Mouse (Mus musculus) forebrain, postnatal 0 days (tissue): ENCODE measurements around the gene Socs4. TPM values are rescaled to one million over a fixed set of nuclear protein-coding genes. Genes with fewer than 3 reads are reported as not detected.

Source experiments
- ATAC-seq: fragments of 200-750 bp; cut with Nextera tagmentation; 2 replicates; pipeline ENCODE4 v1.8.0; 2017; ENCODE audit warnings: mild to moderate bottlenecking, moderate library complexity
- DNase-seq: peaks from one replicate; pipeline ENCODE4 v3.0.0-alpha.2; 2015
- H3K27ac ChIP-seq: fragments of 300-500 bp; sonication (generic); 2 replicates; pipeline ENCODE4 v1.5.1; 2014; ENCODE audit warnings: low read depth, mild to moderate bottlenecking, antibody characterized with exemption, low read length, moderate library complexity, mixed read lengths
- H3K27me3 ChIP-seq: fragments of 300-500 bp; sonication (generic); 2 replicates; pipeline ENCODE4 v1.6.1; 2014; ENCODE audit warnings: mild to moderate bottlenecking, low read length, mixed read lengths; ENCODE audit not compliant: insufficient read depth
- H3K36me3 ChIP-seq: fragments of 300-500 bp; sonication (generic); 2 replicates; pipeline ENCODE4 v1.6.1; 2014; ENCODE audit warnings: mild to moderate bottlenecking, moderate library complexity; ENCODE audit not compliant: insufficient read depth
- H3K4me1 ChIP-seq: fragments of 300-500 bp; sonication (generic); 2 replicates; pipeline ENCODE4 v1.6.1; 2014; ENCODE audit warnings: antibody characterized with exemption; ENCODE audit not compliant: insufficient read depth
- H3K4me2 ChIP-seq: fragments of 300-500 bp; sonication (generic); 2 replicates; pipeline ENCODE4 v1.6.1; 2014; ENCODE audit warnings: low read depth, mild to moderate bottlenecking, moderate library complexity
- H3K4me3 ChIP-seq: fragments of 300-500 bp; sonication (generic); 2 replicates; pipeline ENCODE4 v1.5.1; 2014; ENCODE audit warnings: low read depth, low read length, mixed read lengths
- H3K9ac ChIP-seq: fragments of 300-500 bp; sonication (generic); 2 replicates; pipeline ENCODE4 v1.6.1; 2014; ENCODE audit warnings: mild to moderate bottlenecking
- H3K9me3 ChIP-seq: fragments of 300-500 bp; sonication (generic); 2 replicates; pipeline ENCODE4 v1.6.1; 2016; ENCODE audit warnings: low read length
- CTCF ChIP-seq: sonication (generic); IDR thresholded peaks from 2 replicates; pipeline ENCODE4 v1.5.1; 2016; ENCODE audit warnings: antibody characterized with exemption, control low read depth, low read depth
- WGBS: fragments of 180-500 bp; shearing (Covaris S2); extraction: QIAGEN DNeasy Blood & Tissue Kit; methylation state at CpG from one replicate; pipeline ENCODE4 v1.1.7; 2014; 5-methylcytosine and 5-hydroxymethylcytosine counted together
- polyA plus RNA-seq: library from polyadenylated mRNA; unstranded; fragments of >200 nt; fragmentation: Nextera tagmentation; extraction: Ambion mirVana; gene quantifications from 2 replicates; pipeline ENCODE4 v1.2.1, GENCODE M21; 2015
- total RNA-seq: library from RNA; depleted of rRNA; stranded (reverse); fragments of >200 nt; gene quantifications from 2 replicates; pipeline ENCODE4 v1.2.3, GENCODE M21; 2014; rRNA removed

Socs4 gene
- total and polyA plus RNA-seq, 2 experiments from 2014 or later: 2.4 to 8.2 TPM

DNA sequence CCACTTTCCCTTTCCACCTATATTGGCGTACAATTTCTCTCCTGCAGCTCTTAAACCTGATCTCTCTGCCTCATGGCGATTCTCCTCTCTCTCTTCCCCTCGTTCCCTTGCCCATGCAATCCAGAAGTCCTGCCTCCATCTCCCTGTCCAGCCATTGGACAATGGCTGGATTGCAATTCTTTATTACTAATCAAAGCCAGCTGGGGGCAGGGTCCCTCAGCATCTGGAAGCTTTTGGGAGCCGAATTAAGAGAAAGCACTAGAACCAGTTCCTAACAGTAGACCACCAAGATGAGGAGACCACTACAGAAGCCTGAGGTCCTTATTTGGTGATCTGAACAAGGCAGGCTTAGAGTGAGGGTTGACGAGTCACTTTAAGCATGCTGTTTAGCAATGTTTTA is 55.2 kb downstream of the Socs4 start:
- H3K4me2 ChIP-seq: no peak overlapping the region
- no peak overlapping the region for H3K4me3 ChIP-seq
- H3K9me3 ChIP-seq: no peaks in the 10 kb centered on the region
- ATAC-seq: no peak
- no peak for TF ChIP-seq CTCF
- DNase-seq: no peak
- H3K27me3 ChIP-seq: no peaks in the 10 kb centered on the region
- H3K4me1 ChIP-seq: no peaks in the 10 kb centered on the region
- no peaks in the 10 kb centered on the region for H3K36me3 ChIP-seq
- H3K9ac ChIP-seq: no peak overlapping the region
- no peak overlapping the region for H3K27ac ChIP-seq
- WGBS: 68% methylated on average over 5 of the region's 5 CpGs

DNA sequence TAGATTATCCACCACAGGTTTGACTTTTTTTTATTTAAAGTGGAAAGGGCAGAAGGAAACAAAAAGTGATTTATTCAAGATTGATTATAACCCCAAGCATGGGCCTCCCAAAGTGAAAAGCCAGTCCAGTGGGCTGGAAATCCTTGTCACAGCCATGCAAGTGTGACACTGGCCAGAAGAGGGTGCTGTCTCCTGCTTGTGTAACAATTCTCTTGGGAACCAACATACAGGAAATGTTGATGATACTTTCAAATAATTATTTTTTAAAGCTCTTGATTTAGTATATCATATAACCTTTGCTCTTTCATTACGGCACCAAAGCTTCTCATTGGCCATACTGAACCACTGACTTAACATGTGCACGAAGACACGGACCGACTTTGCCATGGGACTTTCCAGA is 58.1 kb downstream of the Socs4 start:
- TF ChIP-seq CTCF: peak; percentile 83
- no peaks in the 10 kb centered on the region for H3K36me3 ChIP-seq
- DNase-seq (peak; percentile 70), ATAC-seq (no peak)
- no peak overlapping the region for H3K4me2 ChIP-seq
- H3K9me3 ChIP-seq: no peaks in the 10 kb centered on the region
- no peaks in the 10 kb centered on the region for H3K27me3 ChIP-seq
- 89% methylated on average over 4 of the region's 4 CpGs for WGBS
- no peak overlapping the region for H3K9ac ChIP-seq
- no peak overlapping the region for H3K27ac ChIP-seq
- H3K4me1 ChIP-seq: no peaks in the 10 kb centered on the region
- no peak overlapping the region for H3K4me3 ChIP-seq

- H3K4me1 ChIP-seq: no peaks in the 10 kb centered on the region
- TF ChIP-seq CTCF: no peak
- DNase-seq: no peak
Observed at GRCm38 (mm10) chr14:47335300-47335699, 58.6 kb downstream of the Socs4 start.

DNA sequence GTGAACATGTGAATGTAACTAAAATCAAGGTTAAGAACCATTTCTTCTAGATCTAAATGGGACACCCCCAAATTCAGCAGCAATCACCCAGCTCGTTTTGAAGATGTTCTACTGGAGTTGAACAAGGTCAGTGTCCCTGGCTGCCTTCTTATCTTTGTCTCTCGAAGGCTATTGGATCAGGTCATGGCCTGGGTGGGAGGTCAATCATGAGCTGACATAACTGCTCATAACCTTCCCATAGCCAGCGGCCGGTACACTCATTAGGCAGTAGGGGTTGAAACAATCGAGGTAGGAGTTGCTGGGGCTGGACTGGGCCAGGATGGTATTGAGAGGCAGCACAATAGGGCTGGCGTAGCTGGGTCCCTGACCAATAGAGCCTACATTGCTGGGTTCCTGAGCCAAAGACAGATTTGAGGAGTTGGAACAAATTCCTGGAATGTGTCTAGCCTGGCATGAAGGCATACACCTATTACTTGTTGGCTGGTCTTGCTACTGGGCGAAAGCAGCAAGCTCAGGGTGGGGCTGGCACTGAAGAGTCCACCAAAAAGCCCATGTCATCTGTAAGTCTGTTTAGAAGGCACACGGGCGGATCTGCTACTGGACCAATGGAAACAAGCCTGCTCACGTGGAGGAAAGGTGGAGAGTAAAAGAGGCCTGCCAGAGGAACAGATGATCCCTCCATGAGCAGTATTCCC is 63.6 kb downstream of the Socs4 start:
- DNase-seq: no peak

More at GRCm38 (mm10) chr14:47335300-47335699, 58.6 kb downstream of the Socs4 start:
- H3K4me2 ChIP-seq: no peak overlapping the region
- WGBS: 46% methylated on average over 3 of the region's 3 CpGs
- no peaks in the 10 kb centered on the region for H3K27me3 ChIP-seq
- H3K9me3 ChIP-seq: no peaks in the 10 kb centered on the region
- H3K27ac ChIP-seq: no peak overlapping the region
- H3K9ac ChIP-seq: no peak overlapping the region
- H3K36me3 ChIP-seq: no peaks in the 10 kb centered on the region
- no peak for ATAC-seq
- H3K4me3 ChIP-seq: no peak overlapping the region

GRCm38 (mm10) chr14:47341811-47342291 is 65.1 kb downstream of the Socs4 start:
- ATAC-seq: peak; percentile 81
- Histone ChIP-seq H3K4me2 (no peak overlapping the region), H3K4me1 (no peaks in the 10 kb centered on the region), H3K27ac (no peak overlapping the region), H3K36me3 (no peaks in the 10 kb centered on the region), H3K9me3 (no peaks in the 10 kb centered on the region), H3K4me3 (no peak overlapping the region), H3K9ac (no peak overlapping the region), H3K27me3 (no peaks in the 10 kb centered on the region)
- no peak for DNase-seq
- 38% methylated on average over 4 of the region's 4 CpGs for WGBS
- TF ChIP-seq CTCF: no peak

More for the DNA sequence above, 63.6 kb downstream of the Socs4 start:
- WGBS: 80% methylated on average over 10 of the region's 10 CpGs
- H3K27ac ChIP-seq: no peak overlapping the region
- no peak for ATAC-seq
- no peaks in the 10 kb centered on the region for H3K4me1 ChIP-seq
- no peak overlapping the region for H3K4me2 ChIP-seq
- no peak overlapping the region for H3K9ac ChIP-seq
- no peaks in the 10 kb centered on the region for H3K27me3 ChIP-seq
- H3K36me3 ChIP-seq: no peaks in the 10 kb centered on the region
- no peaks in the 10 kb centered on the region for H3K9me3 ChIP-seq
- no peak overlapping the region for H3K4me3 ChIP-seq
- TF ChIP-seq CTCF: no peak

Other genes starting within 250 kb of the Socs4 start
- 3.7 and 3.8 TPM in 2 replicates for gene Gch1, start 87.5 kb upstream of the Socs4 start, total RNA-seq
- 1.5 and 1.7 TPM in 2 replicates for gene Gch1, start 87.5 kb upstream of the Socs4 start, polyA plus RNA-seq
- 6.9 and 9.1 TPM in 2 replicates for gene Wdhd1, start 74 bp upstream of the Socs4 start, total RNA-seq
- gene Wdhd1, start 74 bp upstream of the Socs4 start, polyA plus RNA-seq: 3.4 and 5.3 TPM in 2 replicates
- 41.2 and 60.4 TPM in 2 replicates for gene Mapk1ip1l, start 21.3 kb downstream of the Socs4 start, total RNA-seq
- 24.4 and 36.7 TPM in 2 replicates for gene Mapk1ip1l, start 21.3 kb downstream of the Socs4 start, polyA plus RNA-seq
- gene Lgals3, start 90.8 kb downstream of the Socs4 start, total RNA-seq: 2.1 and 3.4 TPM in 2 replicates
- 5.1 and 9.0 TPM in 2 replicates for gene Lgals3, start 90.8 kb downstream of the Socs4 start, polyA plus RNA-seq
- 2.3 and 9.4 TPM in 2 replicates for gene Dlgap5, start 141.5 kb downstream of the Socs4 start, total RNA-seq
- 2.9 and 3.3 TPM in 2 replicates for gene Dlgap5, start 141.5 kb downstream of the Socs4 start, polyA plus RNA-seq
- 18.9 and 20.0 TPM in 2 replicates for gene Fbxo34, start 173.5 kb downstream of the Socs4 start, total RNA-seq
- gene Fbxo34, start 173.5 kb downstream of the Socs4 start, polyA plus RNA-seq: 23.0 and 33.8 TPM in 2 replicates